In the genomic region with DNA sequence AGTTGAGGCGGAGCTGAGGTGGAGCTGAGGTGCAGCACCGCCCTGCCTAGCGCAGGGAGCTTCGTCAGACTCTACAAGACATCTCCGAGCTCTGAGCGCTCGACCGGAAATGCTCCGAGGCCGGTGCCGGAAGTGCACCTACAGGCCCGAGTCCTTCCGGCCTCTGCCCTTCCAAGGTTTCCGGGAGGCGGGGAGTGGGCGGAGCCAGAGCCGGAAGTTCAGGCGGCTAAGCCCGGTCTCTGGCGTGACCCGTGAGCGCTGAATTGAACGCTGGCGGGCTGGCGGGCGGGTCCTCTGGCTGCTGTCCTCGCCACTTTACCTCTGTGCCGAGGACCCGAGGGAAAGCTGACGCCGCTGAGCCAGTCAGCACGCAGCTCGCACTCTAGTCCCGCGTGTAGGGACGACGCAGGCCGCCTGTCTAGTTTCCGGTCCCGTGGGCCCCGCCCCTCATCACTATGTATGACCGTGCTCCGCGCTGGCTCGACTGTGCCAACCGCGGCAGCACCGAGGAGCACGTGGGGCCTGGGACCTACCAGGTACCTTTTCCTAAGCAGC, we compare ENCODE assay signal across 8 mouse cellular contexts. TPM values are rescaled to one million over a fixed set of nuclear protein-coding genes. Genes with fewer than 3 reads are reported as not detected.
DNase-seq lines count a peak whose midpoint lies in the region.

A gene (plus strand): TSS at position 251 of the 555 bp plus-strand sequence.

- peak; percentile 86 for DNase-seq in adrenal gland, adult 8-10 months
- DNase-seq in embryo, embryonic 11.5 days (ENCODE audit: low read depth, low spot score) = peak; percentile 85
- peak; percentile 91 for DNase-seq in gastrocnemius, postnatal 14 days
- DNase-seq in hindlimb bud, embryonic 11.5 days (ENCODE audit: extremely low spot score, low read depth, low spot score) = peak; percentile 57
- DNase-seq in left cerebral cortex, adult 18-20 months (ENCODE audit: low spot score in 2 of 2) = peak; percentile 95 to 96
- DNase-seq in lung, postnatal 36 days = peak; percentile 86
- peak; percentile 90 for DNase-seq in retina, embryonic 14.5 days (ENCODE audit: low spot score)
- DNase-seq in thymus, postnatal 25 days = peak; percentile 95

- intact Hi-C loops in gastrocnemius, postnatal 14 days (cut with DNase I; ENCODE audit: low total_unique reads) = no loop called here

RNA-seq across cellular contexts. Expression of the gene that starts here (rescaled TPM):
- total RNA-seq in adrenal gland, adult 8-10 months (2022) = under 1 TPM in 1 of 4 experiments, not detected in 3; 0.13 TPM
- not detected for total RNA-seq in gastrocnemius, postnatal 14 days (2021)
- total RNA-seq in left cerebral cortex, adult 18-20 months (2021) = under 1 TPM; 0.14 to 0.37 TPM

Comparison
In these comparisons a context has a peak if more than half of its experiments do, and no peak if none do; other contexts are left out.
1. Peak in every context shown above with its lines: DNase-seq.
2. Peak in DNase-seq in adrenal gland, adult 8-10 months; RNA of the gene not detected or under 1 TPM.
3. Peak in DNase-seq in gastrocnemius, postnatal 14 days; RNA of the gene not detected or under 1 TPM.
4. Peak in DNase-seq in left cerebral cortex, adult 18-20 months; RNA of the gene not detected or under 1 TPM.